Mouse (Mus musculus): ENCODE measurements around the gene Ankfn1. TPM values are rescaled to one million over a fixed set of nuclear protein-coding genes. Genes with fewer than 3 reads are reported as not detected.

Gene Ankfn1
- polyA plus RNA-seq, 1 experiment: 0.18 TPM

GRCm38 (mm10) chr11:89382634-89383009, 394.8 kb downstream of the Ankfn1 start:
- no peaks in the 10 kb centered on the region for H3K36me3 ChIP-seq (ENCODE audit: control insufficient read depth, insufficient read depth)
- no peak overlapping the region for H3K4me3 ChIP-seq
- TF ChIP-seq MAX (IDR thresholded peaks at IDR 0.05; ENCODE audit: low read depth) (no peak), SRF (IDR thresholded peaks at IDR 0.05; ENCODE audit: control insufficient read depth, insufficient read length, low read depth) (no peak), REST (IDR thresholded peaks at IDR 0.05; ENCODE audit: insufficient read depth, insufficient read length) (no peak), POLR2A (IDR thresholded peaks at IDR 0.05; ENCODE audit: insufficient read length, low read depth) (no peak), E2F4 (IDR thresholded peaks at IDR 0.05; ENCODE audit: insufficient read depth) (no peak), CEBPB (IDR thresholded peaks at IDR 0.05; ENCODE audit: insufficient read depth, poor library complexity, severe bottlenecking) (no peak), MYOD1 (IDR thresholded peaks at IDR 0.05; ENCODE audit: control insufficient read depth in 1 of 3, insufficient read length in 2 of 3, low read depth in 2 of 3) (no peak), TCF12 (IDR thresholded peaks at IDR 0.05; ENCODE audit: insufficient read depth, poor library complexity, severe bottlenecking) (no peak), MYOG (IDR thresholded peaks at IDR 0.05; ENCODE audit: control insufficient read depth in 1 of 3, insufficient read depth in 1 of 3, insufficient read length in 2 of 3, low read depth in 2 of 3) (no peak), TCF3 (IDR thresholded peaks at IDR 0.05; ENCODE audit: insufficient read length, low read depth) (no peak), USF1 (IDR thresholded peaks at IDR 0.05; ENCODE audit: low read depth) (no peak), POLR2AphosphoS2 (IDR thresholded peaks at IDR 0.05; ENCODE audit: insufficient read length, low read depth) (no peak)
- H3K4me2 ChIP-seq (ENCODE audit: low read depth): no peak overlapping the region
- no peak overlapping the region for H3ac ChIP-seq (ENCODE audit: control insufficient read depth, insufficient read length)
- H3K79me2 ChIP-seq (ENCODE audit: control insufficient read depth, insufficient read depth): no peaks in the 10 kb centered on the region
- H3K27me3 ChIP-seq (ENCODE audit: control insufficient read depth, insufficient read depth, insufficient read length): no peaks in the 10 kb centered on the region

- TF ChIP-seq MYOD1 (IDR thresholded peaks at IDR 0.05; ENCODE audit: control insufficient read depth in 1 of 3, insufficient read length in 2 of 3, low read depth in 2 of 3) (peak in 1 of 3 experiments; percentile 23), MYOG (IDR thresholded peaks at IDR 0.05; ENCODE audit: control insufficient read depth in 1 of 3, insufficient read depth in 1 of 3, insufficient read length in 2 of 3, low read depth in 2 of 3) (peak in 1 of 3 experiments; percentile 46), SRF (IDR thresholded peaks at IDR 0.05; ENCODE audit: control insufficient read depth, insufficient read length, low read depth) (no peak)
- Histone ChIP-seq H3K79me2 (ENCODE audit: control insufficient read depth, insufficient read depth) (no peaks in the 10 kb centered on the region), H3K27me3 (ENCODE audit: control insufficient read depth, insufficient read depth, insufficient read length) (no peaks in the 10 kb centered on the region), H3ac (ENCODE audit: control insufficient read depth, insufficient read length) (no peak overlapping the region), H3K4me3 (no peak overlapping the region), H3K36me3 (ENCODE audit: control insufficient read depth, insufficient read depth) (no peaks in the 10 kb centered on the region), H3K4me2 (ENCODE audit: low read depth) (no peak overlapping the region)
Measured at GRCm38 (mm10) chr11:89381782-89382633, 395.4 kb downstream of the Ankfn1 start.

GRCm38 (mm10) chr11:89370941-89371340, 406.5 kb downstream of the Ankfn1 start:
- H3K27me3 ChIP-seq (ENCODE audit: control insufficient read depth, insufficient read depth, insufficient read length): no peaks in the 10 kb centered on the region
- no peak overlapping the region for H3K4me2 ChIP-seq (ENCODE audit: low read depth)
- no peaks in the 10 kb centered on the region for H3K36me3 ChIP-seq (ENCODE audit: control insufficient read depth, insufficient read depth)
- H3K79me2 ChIP-seq (ENCODE audit: control insufficient read depth, insufficient read depth): no peaks in the 10 kb centered on the region
- no peak overlapping the region for H3ac ChIP-seq (ENCODE audit: control insufficient read depth, insufficient read length)
- TF ChIP-seq MYOD1 (IDR thresholded peaks at IDR 0.05; ENCODE audit: control insufficient read depth in 1 of 3, insufficient read length in 2 of 3, low read depth in 2 of 3): no peak
- TF ChIP-seq TCF12 (IDR thresholded peaks at IDR 0.05; ENCODE audit: insufficient read depth, poor library complexity, severe bottlenecking): no peak
- TF ChIP-seq USF1 (IDR thresholded peaks at IDR 0.05; ENCODE audit: low read depth): no peak
- no peak for TF ChIP-seq REST (IDR thresholded peaks at IDR 0.05; ENCODE audit: insufficient read depth, insufficient read length)
- TF ChIP-seq SRF (IDR thresholded peaks at IDR 0.05; ENCODE audit: control insufficient read depth, insufficient read length, low read depth): no peak
- no peak for TF ChIP-seq POLR2A (IDR thresholded peaks at IDR 0.05; ENCODE audit: insufficient read length, low read depth)
- TF ChIP-seq MAX (IDR thresholded peaks at IDR 0.05; ENCODE audit: low read depth): no peak
- no peak for TF ChIP-seq POLR2AphosphoS2 (IDR thresholded peaks at IDR 0.05; ENCODE audit: insufficient read length, low read depth)
- TF ChIP-seq E2F4 (IDR thresholded peaks at IDR 0.05; ENCODE audit: insufficient read depth): no peak
- TF ChIP-seq CEBPB (IDR thresholded peaks at IDR 0.05; ENCODE audit: insufficient read depth, poor library complexity, severe bottlenecking): no peak
- no peak for TF ChIP-seq TCF3 (IDR thresholded peaks at IDR 0.05; ENCODE audit: insufficient read length, low read depth)
- H3K4me3 ChIP-seq: no peak overlapping the region

- no peaks in the 10 kb centered on the region for H3K36me3 ChIP-seq (ENCODE audit: control insufficient read depth, insufficient read depth)
- TF ChIP-seq TCF12 (IDR thresholded peaks at IDR 0.05; ENCODE audit: insufficient read depth, poor library complexity, severe bottlenecking) (no peak), MYOD1 (IDR thresholded peaks at IDR 0.05; ENCODE audit: control insufficient read depth in 1 of 3, insufficient read length in 2 of 3, low read depth in 2 of 3) (no peak), POLR2A (IDR thresholded peaks at IDR 0.05; ENCODE audit: insufficient read length, low read depth) (no peak), CEBPB (IDR thresholded peaks at IDR 0.05; ENCODE audit: insufficient read depth, poor library complexity, severe bottlenecking) (no peak)
- no peak overlapping the region for H3K4me2 ChIP-seq (ENCODE audit: low read depth)
Measured at GRCm38 (mm10) chr11:89370373-89370772, 407.1 kb downstream of the Ankfn1 start.

GRCm38 (mm10) chr11:89363981-89364380, 413.5 kb downstream of the Ankfn1 start:
- no peak for TF ChIP-seq TCF12 (IDR thresholded peaks at IDR 0.05; ENCODE audit: insufficient read depth, poor library complexity, severe bottlenecking)
- TF ChIP-seq POLR2A (IDR thresholded peaks at IDR 0.05; ENCODE audit: insufficient read length, low read depth): no peak
- TF ChIP-seq E2F4 (IDR thresholded peaks at IDR 0.05; ENCODE audit: insufficient read depth): no peak
- no peak for TF ChIP-seq REST (IDR thresholded peaks at IDR 0.05; ENCODE audit: insufficient read depth, insufficient read length)
- TF ChIP-seq TCF3 (IDR thresholded peaks at IDR 0.05; ENCODE audit: insufficient read length, low read depth): no peak
- TF ChIP-seq MYOG (IDR thresholded peaks at IDR 0.05; ENCODE audit: control insufficient read depth in 1 of 3, insufficient read depth in 1 of 3, insufficient read length in 2 of 3, low read depth in 2 of 3): no peak
- TF ChIP-seq MAX (IDR thresholded peaks at IDR 0.05; ENCODE audit: low read depth): no peak
- TF ChIP-seq CEBPB (IDR thresholded peaks at IDR 0.05; ENCODE audit: insufficient read depth, poor library complexity, severe bottlenecking): no peak
- TF ChIP-seq SRF (IDR thresholded peaks at IDR 0.05; ENCODE audit: control insufficient read depth, insufficient read length, low read depth): no peak
- no peak for TF ChIP-seq MYOD1 (IDR thresholded peaks at IDR 0.05; ENCODE audit: control insufficient read depth in 1 of 3, insufficient read length in 2 of 3, low read depth in 2 of 3)
- TF ChIP-seq USF1 (IDR thresholded peaks at IDR 0.05; ENCODE audit: low read depth): no peak
- no peak for TF ChIP-seq POLR2AphosphoS2 (IDR thresholded peaks at IDR 0.05; ENCODE audit: insufficient read length, low read depth)
- H3ac ChIP-seq (ENCODE audit: control insufficient read depth, insufficient read length): no peak overlapping the region
- no peak overlapping the region for H3K4me2 ChIP-seq (ENCODE audit: low read depth)
- H3K27me3 ChIP-seq (ENCODE audit: control insufficient read depth, insufficient read depth, insufficient read length): no peaks in the 10 kb centered on the region
- no peak overlapping the region for H3K4me3 ChIP-seq
- H3K79me2 ChIP-seq (ENCODE audit: control insufficient read depth, insufficient read depth): no peaks in the 10 kb centered on the region
- H3K36me3 ChIP-seq (ENCODE audit: control insufficient read depth, insufficient read depth): no peaks in the 10 kb centered on the region

More at GRCm38 (mm10) chr11:89370373-89370772, 407.1 kb downstream of the Ankfn1 start:
- Histone ChIP-seq H3ac (ENCODE audit: control insufficient read depth, insufficient read length) (no peak overlapping the region), H3K27me3 (ENCODE audit: control insufficient read depth, insufficient read depth, insufficient read length) (no peaks in the 10 kb centered on the region), H3K4me3 (no peak overlapping the region), H3K79me2 (ENCODE audit: control insufficient read depth, insufficient read depth) (no peaks in the 10 kb centered on the region)
